Mouse (Mus musculus) limb, embryonic 14.5 days (tissue): ENCODE results near the gene Col20a1. TPM values are rescaled to one million over a fixed set of nuclear protein-coding genes. Genes with fewer than 3 reads are reported as not detected.
A peak's percentile ranks its signal among the peaks of the same experiment; 100 is the strongest.

Experiments used
- ATAC-seq: fragments of 200-750 bp; cut with Nextera tagmentation; 2 replicates; pipeline ENCODE4 v1.8.0; 2017; ENCODE audit warnings: low read depth, moderate number of reproducible peaks, moderate TSS enrichment; ENCODE audit not compliant: low FRiP score
- DNase-seq: peaks from one replicate; pipeline ENCODE4 v3.0.0-alpha.2; 2015; ENCODE audit warnings: low spot score
- H3K27ac ChIP-seq: fragments of 300-500 bp; sonication (generic); replicated peaks from 2 replicates; pipeline ENCODE4 v1.5.1; 2014; ENCODE audit warnings: low read depth, mild to moderate bottlenecking, low read length, moderate library complexity, mixed read lengths
- H3K27me3 ChIP-seq: fragments of 300-500 bp; sonication (generic); 2 replicates; pipeline ENCODE4 v1.6.1; 2014; ENCODE audit warnings: low read length, mixed read lengths; ENCODE audit not compliant: control insufficient read depth, insufficient read depth
- H3K36me3 ChIP-seq: fragments of 300-500 bp; sonication (generic); 2 replicates; pipeline ENCODE4 v1.6.1; 2014; ENCODE audit warnings: mild to moderate bottlenecking, low read length, moderate library complexity, mixed read lengths; ENCODE audit not compliant: control insufficient read depth, insufficient read depth
- H3K4me1 ChIP-seq: fragments of 300-500 bp; sonication (generic); 2 replicates; pipeline ENCODE4 v1.6.1; 2014; ENCODE audit warnings: antibody characterized with exemption, low read length, mixed read lengths; ENCODE audit not compliant: control insufficient read depth, insufficient read depth
- H3K4me2 ChIP-seq: fragments of 300-500 bp; sonication (generic); replicated peaks from 2 replicates; pipeline ENCODE4 v1.6.1; 2014; ENCODE audit warnings: low read depth, mild to moderate bottlenecking, low read length, moderate library complexity; ENCODE audit not compliant: severe bottlenecking
- H3K4me3 ChIP-seq: fragments of 300-500 bp; sonication (generic); replicated peaks from 2 replicates; pipeline ENCODE4 v1.5.1; 2014; ENCODE audit warnings: low read length
- H3K9ac ChIP-seq: fragments of 300-500 bp; sonication (generic); 2 replicates; pipeline ENCODE4 v1.6.1; 2014; ENCODE audit warnings: mild to moderate bottlenecking, low read depth, low read length, moderate library complexity; ENCODE audit not compliant: severe bottlenecking
- H3K9me3 ChIP-seq: fragments of 300-500 bp; sonication (generic); 2 replicates; pipeline ENCODE4 v1.6.1; 2016; ENCODE audit warnings: low read length; ENCODE audit not compliant: control insufficient read depth
- POLR2A ChIP-seq: fragments of 200-500 bp; IDR thresholded peaks from 2 replicates; pipeline ENCODE4 v1.8.0; 2012; ENCODE audit warnings: inconsistent platforms, mild to moderate bottlenecking, moderate library complexity, borderline replicate concordance; ENCODE audit not compliant: insufficient read depth, insufficient read length; ENCODE audit errors: extremely low read depth
- WGBS: fragments of 180-500 bp; shearing (Covaris S2); extraction: QIAGEN DNeasy Blood & Tissue Kit; methylation state at CpG from one replicate; pipeline ENCODE4 v1.1.7; 2014; 5-methylcytosine and 5-hydroxymethylcytosine counted together
- polyA plus RNA-seq, 2 experiments: library from polyadenylated mRNA; depleted of rRNA in 1 of 2; stranded (reverse) in 1 of 2; unstranded in 1 of 2; fragments of >200 nt; fragmentation: Nextera tagmentation in 1 of 2; extraction: Ambion mirVana in 1 of 2; gene quantifications; 2 replicates each; pipeline versions ENCODE4 v1.2.1 to v1.2.3; 2012 to 2014

The Col20a1 gene
- polyA plus RNA-seq, 2 experiments, result 2.8 to 5.7 TPM

DNA sequence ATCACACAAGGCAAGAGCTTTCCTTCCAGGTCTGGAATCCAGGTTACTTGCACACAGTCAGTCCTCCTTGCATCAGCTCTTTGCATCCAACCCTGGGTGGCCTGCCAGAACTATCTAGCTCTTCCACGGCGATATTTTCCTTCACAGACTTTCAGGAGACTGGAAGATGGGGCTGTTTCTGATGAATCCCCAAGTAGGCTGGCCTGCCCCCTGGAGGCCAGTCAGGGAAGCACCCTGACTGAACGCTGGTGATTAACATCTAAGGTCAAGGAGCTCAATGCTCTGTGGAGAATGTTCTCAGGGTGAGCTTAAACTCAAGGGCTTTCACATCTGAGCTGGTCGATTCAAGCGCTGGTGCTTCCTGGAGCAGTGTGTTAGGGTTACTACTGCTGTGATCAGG, 22.4 kb upstream of the Col20a1 start:
- 6% methylated on average over 5 of the region's 5 CpGs for WGBS
- Histone ChIP-seq H3K36me3 (no peaks in the 10 kb centered on the region; the same call in 1 of the 2 replicates), H3K27ac (no peak overlapping the region), H3K4me2 (no peak overlapping the region), H3K27me3 (no peaks in the 10 kb centered on the region), H3K4me1 (peaks cover 5% of the 10 kb centered on the region; the same call in 1 of the 2 replicates), H3K4me3 (no peak overlapping the region), H3K9me3 (no peaks in the 10 kb centered on the region), H3K9ac (no peak overlapping the region)
- TF ChIP-seq POLR2A, result no peak
- DNase-seq (peak; percentile 45), ATAC-seq (no peak)

DNA sequence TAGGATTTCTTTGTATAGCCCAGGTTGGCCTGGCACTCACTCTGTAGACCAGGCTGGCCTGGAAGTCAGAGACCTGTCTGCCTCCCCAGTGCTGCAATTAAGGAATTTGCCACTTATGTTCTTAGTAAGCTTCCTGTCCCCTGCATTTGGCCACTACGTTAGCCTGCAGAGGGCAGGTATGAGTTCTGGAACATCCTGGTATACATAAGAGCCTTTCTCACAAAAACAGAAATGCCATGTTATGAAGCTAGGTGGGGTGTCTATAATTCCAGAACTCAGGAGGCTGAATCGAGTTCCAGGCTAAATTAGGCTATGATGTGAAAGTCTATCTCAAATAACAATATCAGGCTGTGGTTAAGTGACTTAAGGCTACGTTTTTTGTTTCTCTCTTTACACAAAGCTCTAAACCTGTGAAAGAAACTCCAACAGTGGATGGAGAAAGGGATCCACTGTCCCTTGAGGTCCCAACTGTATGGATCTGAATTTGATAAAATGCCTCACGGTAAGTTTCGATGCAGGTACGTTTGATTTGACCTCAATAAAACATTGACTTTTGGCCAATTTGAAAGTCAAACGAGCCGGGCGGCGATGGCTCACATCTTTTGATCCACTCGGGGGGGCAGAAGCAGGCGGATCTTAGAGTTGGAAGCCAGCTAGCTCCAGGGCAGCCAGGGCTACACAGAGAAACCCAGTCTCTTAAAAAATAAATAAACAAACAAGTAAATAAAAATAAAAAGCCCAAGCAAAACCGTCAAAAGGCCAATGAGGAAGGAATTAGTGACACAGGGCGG, 20.0 kb upstream of the Col20a1 start:
- Histone ChIP-seq H3K36me3 (peaks cover 22% of the 10 kb centered on the region), H3K9me3 (no peaks in the 10 kb centered on the region), H3K27ac (peak overlapping the region; percentile 78), H3K4me3 (peak overlapping the region; percentile 91), H3K9ac (peak overlapping the region; percentile 96), H3K27me3 (no peaks in the 10 kb centered on the region), H3K4me1 (peaks cover 5% of the 10 kb centered on the region; the same call in 1 of the 2 replicates), H3K4me2 (peak overlapping the region; percentile 72)
- DNase-seq (no peak), ATAC-seq (no peak)
- no peak for TF ChIP-seq POLR2A
- whole genome bisulfite sequencing, result 8% methylated on average over 14 of the region's 14 CpGs

DNA sequence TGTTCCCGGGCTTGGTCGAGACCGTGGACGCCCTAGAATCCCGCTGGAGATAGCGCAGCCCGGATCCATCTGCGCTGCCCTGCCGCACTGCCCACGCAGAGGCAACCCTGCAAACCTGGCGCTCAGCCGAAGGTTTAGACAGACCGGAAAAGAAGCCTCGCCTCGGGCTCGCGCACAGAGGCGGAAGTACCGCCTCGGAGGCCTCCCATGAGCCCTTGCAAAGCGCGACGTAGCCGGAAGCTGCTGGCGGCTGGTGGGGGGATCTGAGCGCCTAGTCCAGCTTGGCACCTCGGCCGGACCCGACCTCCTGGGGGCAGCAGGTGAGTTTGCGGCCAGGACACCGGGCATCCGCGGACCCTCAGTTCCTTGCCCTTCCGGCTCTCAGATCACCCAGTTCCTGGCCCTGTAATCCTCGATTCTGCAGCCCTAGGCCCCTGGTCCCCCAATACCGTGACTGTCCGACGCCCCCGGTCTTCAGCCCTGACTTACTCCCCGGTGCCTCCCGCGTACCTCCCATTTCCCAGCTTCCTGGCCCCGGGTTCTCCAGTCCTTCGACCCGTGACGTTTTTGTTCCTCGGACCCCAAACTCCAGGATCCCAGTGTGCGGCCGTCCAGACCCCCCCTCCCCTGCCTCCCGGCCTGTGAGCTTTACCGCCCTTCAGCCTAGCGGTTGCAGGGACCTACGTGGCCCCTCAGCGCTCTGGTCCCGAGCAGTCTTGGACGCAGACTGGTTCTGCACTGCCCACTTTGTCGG, 19.1 kb upstream of the Col20a1 start, which contains the start of gene Arfgap1:
Gene Arfgap1 (plus strand): TSS at position 216 of the 754 bp plus-strand sequence.
- Histone ChIP-seq H3K4me1 (peaks cover 5% of the 10 kb centered on the region; the same call in 1 of the 2 replicates), H3K4me2 (peak within 1 kb of the TSS; percentile 72), H3K9ac (peak within 1 kb of the TSS; percentile 96), H3K36me3 (peaks cover 31% of the 10 kb centered on the region), H3K27ac (peak within 1 kb of the TSS; percentile 78), H3K9me3 (no peaks in the 10 kb centered on the region), H3K4me3 (peak within 1 kb of the TSS; percentile 91), H3K27me3 (no peaks in the 10 kb centered on the region)
- peak; percentile 92 for DNase-seq
- 2% methylated on average over 54 of the region's 57 CpGs for WGBS
- peak; percentile 55; the same call in 1 of the 2 replicates for TF ChIP-seq POLR2A
- peak; percentile 91 for ATAC-seq

DNA sequence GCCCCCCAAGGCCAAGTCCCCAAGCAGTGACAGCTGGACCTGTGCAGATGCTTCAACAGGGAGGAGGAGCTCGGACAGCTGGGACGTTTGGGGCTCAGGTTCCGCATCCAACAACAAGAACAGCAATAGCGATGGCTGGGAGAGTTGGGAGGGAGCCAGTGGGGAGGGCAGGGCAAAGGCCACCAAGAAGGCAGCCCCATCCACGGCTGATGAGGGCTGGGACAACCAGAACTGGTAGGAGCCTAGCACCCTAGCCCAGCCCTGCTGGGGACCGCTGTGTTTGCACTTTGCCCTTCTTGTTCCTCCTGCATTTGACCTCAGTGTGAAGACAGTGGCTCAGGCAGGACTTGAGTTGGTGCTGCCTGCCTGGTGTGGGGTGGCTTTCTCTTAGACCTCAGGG, 5.2 kb upstream of the Col20a1 start:
- ATAC-seq, result no peak
- Histone ChIP-seq H3K9me3 (no peaks in the 10 kb centered on the region), H3K9ac (no peak overlapping the region), H3K27me3 (no peaks in the 10 kb centered on the region), H3K4me3 (no peak overlapping the region), H3K27ac (no peak overlapping the region), H3K36me3 (peaks cover 74% of the 10 kb centered on the region), H3K4me1 (no peaks in the 10 kb centered on the region), H3K4me2 (no peak overlapping the region)
- no peak for DNase-seq
- WGBS, result 85% methylated on average over 6 of the region's 6 CpGs
- TF ChIP-seq POLR2A, result no peak

DNA sequence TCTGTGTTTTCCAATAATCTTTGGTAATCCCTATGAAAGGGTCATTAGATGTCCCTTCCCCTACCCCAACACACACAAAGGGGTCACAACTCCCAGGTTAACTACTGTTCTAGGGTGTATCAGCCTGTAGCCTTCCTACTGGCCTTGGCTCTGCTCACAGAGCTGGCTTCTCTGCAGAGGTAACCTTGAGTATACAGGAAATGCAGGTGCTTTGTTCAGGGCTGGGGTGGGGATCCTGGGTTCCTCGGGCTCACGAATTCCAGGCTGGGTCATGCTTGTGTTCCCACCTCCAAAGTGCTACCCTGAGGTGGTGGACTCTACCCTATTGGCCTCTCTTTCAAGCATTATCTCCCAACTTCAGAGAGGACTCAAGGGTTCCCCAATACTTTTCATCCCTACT, 700 bp upstream of the Col20a1 start:
- no peak for DNase-seq
- no peak overlapping the region for H3K4me2 ChIP-seq
- peaks cover 29% of the 10 kb centered on the region for H3K36me3 ChIP-seq
- no peaks in the 10 kb centered on the region for H3K27me3 ChIP-seq
- no peaks in the 10 kb centered on the region for H3K4me1 ChIP-seq
- 88% methylated on average over 2 of the region's 2 CpGs for WGBS
- H3K9me3 ChIP-seq, result no peaks in the 10 kb centered on the region
- H3K4me3 ChIP-seq, result no peak overlapping the region
- no peak overlapping the region for H3K27ac ChIP-seq
- no peak overlapping the region for H3K9ac ChIP-seq
- no peak for ATAC-seq
- no peak for TF ChIP-seq POLR2A
